Mouse (Mus musculus) embryonic fibroblast, embryonic 13.5 days (primary cell): ENCODE data around the gene Fam53b.

ENCODE experiments used
- CTCF ChIP-seq: IDR thresholded peaks from 2 replicates; pipeline ENCODE4 v1.5.1; 2011; ENCODE audit warnings: mild to moderate bottlenecking, control low read depth, low read length, moderate library complexity, borderline replicate concordance; ENCODE audit not compliant: insufficient read depth
- POLR2A ChIP-seq: IDR thresholded peaks from 2 replicates; pipeline ENCODE4 v1.6.1; 2011; ENCODE audit warnings: low read depth, mild to moderate bottlenecking, control low read depth, low read length, moderate library complexity

DNA sequence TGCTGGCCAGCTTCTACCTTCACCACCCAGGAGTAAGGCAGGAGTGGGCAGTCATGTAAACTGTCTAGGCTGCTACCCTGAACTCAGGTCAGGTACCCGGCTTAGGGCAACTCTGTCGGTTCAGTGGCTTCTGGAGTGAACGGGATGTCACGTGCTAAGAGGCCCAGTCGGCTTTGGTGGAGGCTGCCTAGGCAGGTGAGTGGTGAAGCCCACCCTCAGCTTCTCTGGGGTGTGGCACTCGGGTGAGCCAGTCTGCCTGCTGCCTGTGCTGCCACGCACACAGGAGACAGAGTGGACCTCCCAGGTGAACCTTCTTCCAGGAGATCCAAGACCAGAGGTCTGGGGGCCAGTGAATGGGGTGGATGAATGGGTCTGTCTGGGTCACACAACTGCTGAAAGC is 100.7 kb downstream of the Fam53b start:
- no peak for TF ChIP-seq CTCF
- no peak for TF ChIP-seq POLR2A
